Mouse (Mus musculus) ES-Bruce4 (cell line): Measurements from ENCODE around the gene Cryga. TPM values are rescaled to one million over a fixed set of nuclear protein-coding genes. Genes with fewer than 3 reads are reported as not detected.
"Not testable (repeated sequence)": the region's sequence is repeated elsewhere in the genome, so short reads cannot be mapped to it uniquely, and the experiment has no call there.

ENCODE experiments used
- H3K27ac ChIP-seq: 2 replicates; pipeline ENCODE4 v1.5.1; 2012; ENCODE audit warnings: low read length, inconsistent platforms; ENCODE audit not compliant: insufficient read depth
- H3K27me3 ChIP-seq: 2 replicates; pipeline ENCODE4 v1.6.1; 2012; ENCODE audit warnings: mild to moderate bottlenecking, low read length, inconsistent platforms; ENCODE audit not compliant: control insufficient read depth, poor library complexity, insufficient read depth, severe bottlenecking
- H3K36me3 ChIP-seq: 2 replicates; pipeline ENCODE4 v1.6.1; 2012; ENCODE audit warnings: inconsistent platforms, mild to moderate bottlenecking, low read length, moderate library complexity; ENCODE audit not compliant: control insufficient read depth, poor library complexity, insufficient read depth, severe bottlenecking
- H3K4me1 ChIP-seq: one replicate; pipeline ENCODE4 v1.8.1; 2011; ENCODE audit warnings: low read length; ENCODE audit not compliant: control insufficient read depth, insufficient read depth
- H3K4me3 ChIP-seq: 2 replicates; pipeline ENCODE4 v1.5.1; 2011; ENCODE audit warnings: low read depth, mild to moderate bottlenecking, low read length
- H3K9ac ChIP-seq: 2 replicates; pipeline ENCODE4 v1.6.1; 2012; ENCODE audit warnings: low read depth, mild to moderate bottlenecking, inconsistent platforms; ENCODE audit not compliant: poor library complexity, severe bottlenecking
- H3K9me3 ChIP-seq: replicated peaks from 2 replicates; pipeline ENCODE4 v1.6.1; 2012; ENCODE audit warnings: mild to moderate bottlenecking, low read length, inconsistent platforms; ENCODE audit not compliant: control insufficient read depth, poor library complexity, insufficient read depth, severe bottlenecking
- CTCF ChIP-seq: IDR thresholded peaks from one replicate; pipeline ENCODE4 v1.8.1; 2011; ENCODE audit warnings: low read depth, low read length
- EP300 ChIP-seq: IDR thresholded peaks from 2 replicates; pipeline ENCODE4 v1.6.1; 2011; ENCODE audit warnings: low read depth, low read length; ENCODE audit not compliant: insufficient read depth
- POLR2A ChIP-seq: IDR thresholded peaks from one replicate; pipeline ENCODE4 v1.8.1; 2011; ENCODE audit warnings: low read length; ENCODE audit not compliant: insufficient read depth
- polyA plus RNA-seq: library from polyadenylated mRNA; stranded (reverse); fragments of >200 nt; gene quantifications from 2 replicates; pipeline ENCODE4 v1.2.4, GENCODE M21; 2011; ENCODE audit warnings: low read depth; ENCODE audit not compliant: missing spikeins, insufficient read depth, insufficient read length

Cryga gene
- polyA plus RNA-seq, 1 experiment = not detected

- Histone ChIP-seq H3K4me3 (no peak overlapping the region), H3K9ac (no peak overlapping the region), H3K9me3 (no peaks in the 10 kb centered on the region), H3K27ac (no peak overlapping the region), H3K27me3 (no peaks in the 10 kb centered on the region; the same call in 1 of the 2 replicates), H3K36me3 (no peaks in the 10 kb centered on the region), H3K4me1 (no peaks in the 10 kb centered on the region)
- TF ChIP-seq EP300 = 0 out of 2 replicates have a peak, but pooled peaks have one; percentile 17
- TF ChIP-seq POLR2A = no peak
Observed at GRCm38 (mm10) chr1:65052140-65052539, 51.0 kb downstream of the Cryga start.

GRCm38 (mm10) chr1:65051696-65052095 is 51.5 kb downstream of the Cryga start:
- H3K4me1 ChIP-seq = no peaks in the 10 kb centered on the region
- H3K9me3 ChIP-seq = no peaks in the 10 kb centered on the region
- H3K27ac ChIP-seq = no peak overlapping the region
- no peaks in the 10 kb centered on the region for H3K36me3 ChIP-seq
- TF ChIP-seq CTCF (no peak), POLR2A (no peak), EP300 (no peak)
- H3K9ac ChIP-seq = no peak overlapping the region
- H3K4me3 ChIP-seq = no peak overlapping the region
- no peaks in the 10 kb centered on the region; the same call in 1 of the 2 replicates for H3K27me3 ChIP-seq

GRCm38 (mm10) chr1:65050952-65051351 is 52.2 kb downstream of the Cryga start, which contains the start of gene Cryge:
Cryge (minus strand) TSS chr1:65051149.
- H3K9me3 ChIP-seq, H3K9ac ChIP-seq, H3K27ac ChIP-seq, H3K4me1 ChIP-seq, H3K27me3 ChIP-seq, H3K36me3 ChIP-seq: not testable (repeated sequence)
- peak within 1 kb of the TSS; percentile 21 for H3K4me3 ChIP-seq

Other genes starting within 250 kb of the Cryga start
- 9.5 and 12.4 TPM in 2 replicates for gene Plekhm3, start 146.5 kb downstream of the Cryga start, polyA plus RNA-seq
- not detected in 2 replicates for gene Akr1cl, start 70.6 kb downstream of the Cryga start, polyA plus RNA-seq
- gene Cryge, start 52.2 kb downstream of the Cryga start, polyA plus RNA-seq = not detected in 2 replicates
- not detected in 2 replicates for gene Crygd, start 39.9 kb downstream of the Cryga start, polyA plus RNA-seq
- not detected in 2 replicates for gene Crygc, start 29.7 kb downstream of the Cryga start, polyA plus RNA-seq
- not detected in 2 replicates for gene Crygb, start 21.1 kb downstream of the Cryga start, polyA plus RNA-seq
- not detected in 2 replicates for gene Gm28845, start 16.2 kb upstream of the Cryga start, polyA plus RNA-seq
- gene D630023F18Rik, start 19.8 kb upstream of the Cryga start, polyA plus RNA-seq = 7.2 and 9.9 TPM in 2 replicates
- 122 and 130 TPM in 2 replicates for gene Idh1, start 83.1 kb upstream of the Cryga start, polyA plus RNA-seq
- 53.6 and 59.9 TPM in 2 replicates for gene Pikfyve, start 83.3 kb upstream of the Cryga start, polyA plus RNA-seq
- not detected in 2 replicates for gene Pth2r, start 178.7 kb upstream of the Cryga start, polyA plus RNA-seq